ENCODE assay signal across 9 mouse cellular contexts in genomic region chr10:88056950-88057649, GRCm38 (mm10). TPM values are rescaled to one million over a fixed set of nuclear protein-coding genes. Genes with fewer than 3 reads are reported as not detected.
DNase-seq lines count a peak whose midpoint lies in the region; ATAC-seq lines count a peak whose summit lies in the region.
"Had no signal": no experiment of that assay in that cellular context is flagged by ENCODE, and none has a peak within 500 bp of the region (broad histone marks: within the 10 kb centered on the region; RNA-seq: fewer than 3 reads in every experiment).

No protein-coding gene starts in this region.

- DNase-seq in cerebellum, postnatal 14 days, result peak; percentile 51 to 58
- DNase-seq in cerebellum, adult 11-12 months, result no peak
- DNase-seq in urinary bladder, postnatal 14 days (ENCODE audit: low spot score), result peak; percentile 16
- DNase-seq in urinary bladder, postnatal 4 days (ENCODE audit: low spot score in 2 of 2), result no peak
- DNase-seq in lung, adult 18-20 months, result peak; percentile 32 to 42
- no peak for DNase-seq in cerebellum, adult 9-11 months
- DNase-seq in spleen, postnatal 10 days (ENCODE audit: low spot score in 2 of 2), result no peak

- no peak for ATAC-seq in megakaryocyte-erythroid progenitor cell, adult 5-6 weeks (replicated peaks; ENCODE audit: low FRiP score, low TSS enrichment, poor library complexity, severe bottlenecking)

RNA-seq across cellular contexts. Expression of gene Pmch, which starts 33.8 kb away (rescaled TPM):
- not detected in 2 replicates for total RNA-seq in megakaryocyte-erythroid progenitor cell, adult 5-6 weeks (2014; fragmentation: Nextera tagmentation)
- total RNA-seq in megakaryocyte-erythroid progenitor cell, adult 5-6 weeks (2017), result not detected in 2 replicates
- total RNA-seq: hematopoietic stem cell, adult 5-6 weeks had no signal

Comparison
In these comparisons a context has a peak if more than half of its experiments do, and no peak if none do; other contexts are left out.
1. DNase-seq: peak in cerebellum, postnatal 14 days (2 of 2), urinary bladder, postnatal 14 days (single experiment) and lung, adult 18-20 months (2 of 2); none in cerebellum, adult 11-12 months (single experiment), urinary bladder, postnatal 4 days (0 of 2), cerebellum, adult 9-11 months (single experiment) and spleen, postnatal 10 days (0 of 2).